Mouse (Mus musculus): ENCODE results near the gene Cfp. TPM values are rescaled to one million over a fixed set of nuclear protein-coding genes. Genes with fewer than 3 reads are reported as not detected.

The Cfp gene
- polyA plus RNA-seq, 1 experiment: 9.0 TPM

Other genes with a start within 250 kb of the Cfp start
- 134 and 135 TPM in 2 replicates for gene Cdk16, start 243.6 kb downstream of the Cfp start, polyA plus RNA-seq (2012; ENCODE audit: insufficient read depth, insufficient read length, missing spikeins)
- gene Usp11, start 227.6 kb downstream of the Cfp start, polyA plus RNA-seq (2012; ENCODE audit: insufficient read depth, insufficient read length, missing spikeins): 1.5 and 1.8 TPM in 2 replicates
- gene Araf, start 133.7 kb downstream of the Cfp start, polyA plus RNA-seq (2012; ENCODE audit: insufficient read depth, insufficient read length, missing spikeins): 46.6 and 49.7 TPM in 2 replicates
- not detected in 2 replicates for gene Timp1, start 61.4 kb downstream of the Cfp start, polyA plus RNA-seq (2012; ENCODE audit: insufficient read depth, insufficient read length, missing spikeins)
- not detected in 2 replicates for gene Syn1, start 10.6 kb downstream of the Cfp start, polyA plus RNA-seq (2012; ENCODE audit: insufficient read depth, insufficient read length, missing spikeins)
- 5.5 and 8.8 TPM in 2 replicates for gene Elk1, start 19.1 kb upstream of the Cfp start, polyA plus RNA-seq (2012; ENCODE audit: insufficient read depth, insufficient read length, missing spikeins)
- 103 and 122 TPM in 2 replicates for gene Uxt, start 30.5 kb upstream of the Cfp start, polyA plus RNA-seq (2012; ENCODE audit: insufficient read depth, insufficient read length, missing spikeins)
- 2.2 and 2.8 TPM in 2 replicates for gene Zfp182, start 130.8 kb upstream of the Cfp start, polyA plus RNA-seq (2012; ENCODE audit: insufficient read depth, insufficient read length, missing spikeins)
- gene Spaca5, start 136.9 kb upstream of the Cfp start, polyA plus RNA-seq (2012; ENCODE audit: insufficient read depth, insufficient read length, missing spikeins): not detected in 2 replicates
- gene Zfp300, start 158.0 kb upstream of the Cfp start, polyA plus RNA-seq (2012; ENCODE audit: insufficient read depth, insufficient read length, missing spikeins): 0.63 and 0.67 TPM in 2 replicates
- gene Ssxa1, start 184.3 kb upstream of the Cfp start, polyA plus RNA-seq (2012; ENCODE audit: insufficient read depth, insufficient read length, missing spikeins): not detected in 2 replicates
- gene Gm21876, start 244.1 kb upstream of the Cfp start, polyA plus RNA-seq (2012; ENCODE audit: insufficient read depth, insufficient read length, missing spikeins): not detected in 2 replicates

All from brown adipose tissue, adult 24 weeks (tissue).